Mouse (Mus musculus) retina, embryonic 14.5 days (tissue): ENCODE data around the gene Spdl1.
"Not testable (repeated sequence)": the region's sequence is repeated elsewhere in the genome, so short reads cannot be mapped to it uniquely, and the experiment has no call there.

Experiments
- DNase-seq: peaks from one replicate; pipeline ENCODE4 v3.0.0-alpha.2; 2015; ENCODE audit warnings: low spot score

Gene Spdl1

DNA sequence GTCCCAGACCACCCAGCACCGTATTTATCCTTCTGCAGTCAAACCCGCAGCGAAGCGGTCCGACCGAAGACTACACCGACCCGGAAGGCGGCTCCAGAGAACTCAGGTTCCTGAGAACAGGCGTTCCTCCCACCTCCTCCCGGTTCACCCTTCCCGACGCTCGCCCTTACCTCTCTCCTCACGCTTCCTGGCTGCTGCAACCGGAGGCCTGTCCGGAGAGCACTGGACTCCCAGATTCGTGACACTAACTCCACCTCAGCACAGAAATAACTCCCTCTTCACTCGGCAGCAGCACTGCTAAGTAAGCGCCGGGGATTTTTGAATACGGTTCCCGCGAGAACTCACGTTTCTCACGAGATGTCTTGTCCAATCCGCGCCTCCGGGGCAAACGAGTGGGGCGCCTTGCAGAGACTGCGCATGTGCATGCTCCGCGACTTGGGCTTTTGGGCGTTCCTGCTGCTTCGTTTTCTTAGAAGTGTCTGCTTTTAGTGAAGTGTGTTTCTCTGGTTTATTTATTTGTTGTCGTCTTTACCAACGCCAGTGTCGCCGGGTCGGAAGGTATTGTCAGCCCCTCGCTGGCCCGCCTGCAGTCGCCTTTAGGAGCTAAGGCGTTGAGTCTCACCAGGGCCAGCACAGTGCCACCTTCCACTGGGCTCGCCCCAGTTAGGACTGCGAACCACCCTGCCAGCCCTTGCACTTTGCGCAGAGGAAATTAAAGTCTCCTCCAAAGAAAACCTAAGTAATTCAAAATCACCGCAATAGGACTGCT is at the start of gene Spdl1:
Gene Spdl1, minus strand, starts transcription at position 324 of the 769 bp plus-strand sequence.
- peak; percentile 99 for DNase-seq

DNA sequence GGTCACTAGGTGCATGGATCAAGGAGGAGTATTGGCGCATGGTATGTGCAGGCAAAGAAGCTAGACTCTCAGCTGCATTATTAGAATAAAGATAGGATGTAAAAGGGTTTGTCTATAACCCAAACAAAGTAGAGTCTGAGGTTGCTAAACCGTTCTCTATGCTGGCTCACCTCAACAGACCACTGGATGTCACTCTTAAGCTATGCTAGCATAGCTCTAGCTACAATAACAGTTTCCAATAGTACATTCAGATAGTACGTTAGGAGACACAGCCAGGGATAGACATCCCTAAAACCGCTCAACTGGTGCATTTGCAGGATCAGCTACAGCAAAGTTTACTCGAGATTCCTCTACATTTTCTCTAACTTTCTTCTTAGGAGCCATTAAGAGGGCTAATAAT is 48.1 kb upstream of the Spdl1 start:
- DNase-seq: peak; percentile 48

DNA sequence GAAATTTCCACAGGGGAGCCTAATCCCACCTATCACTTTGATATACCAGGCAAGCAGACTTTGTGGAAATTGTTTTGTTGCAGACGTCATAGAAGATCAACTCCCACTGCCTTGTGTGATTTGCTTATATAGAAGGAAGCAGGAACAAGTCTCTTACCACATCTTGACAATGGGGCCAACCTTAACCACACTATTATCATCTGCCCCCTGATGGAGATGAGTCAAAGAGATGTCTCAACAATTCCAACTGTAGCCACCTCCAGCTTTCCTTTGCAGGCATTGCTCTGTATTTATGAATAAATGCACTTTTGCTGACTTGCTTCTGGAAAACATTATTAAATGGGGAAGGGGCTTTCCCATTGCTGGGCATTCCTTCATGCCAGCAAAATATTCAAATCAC is 46.2 kb upstream of the Spdl1 start:
- no peak for DNase-seq

DNA sequence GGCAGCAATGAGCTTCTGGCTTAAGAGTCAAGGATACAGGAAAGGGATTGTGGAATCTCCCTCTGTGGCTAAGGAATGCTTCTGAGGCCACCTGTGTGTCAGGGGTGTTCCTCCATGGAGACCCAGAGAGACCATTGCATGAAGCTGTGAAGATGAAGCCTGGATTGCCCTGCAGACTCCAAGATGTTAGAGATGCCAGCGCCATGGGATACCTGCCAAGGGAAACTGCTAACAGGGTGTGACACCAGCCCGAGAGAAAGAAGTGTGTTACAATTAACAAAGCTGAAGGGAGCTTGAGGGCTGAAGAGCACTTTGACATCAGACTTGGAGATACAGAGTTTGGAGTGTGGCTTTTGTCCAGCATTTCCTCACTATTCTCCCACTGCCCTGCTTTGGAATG is 40.4 kb upstream of the Spdl1 start:
- no peak for DNase-seq

DNA sequence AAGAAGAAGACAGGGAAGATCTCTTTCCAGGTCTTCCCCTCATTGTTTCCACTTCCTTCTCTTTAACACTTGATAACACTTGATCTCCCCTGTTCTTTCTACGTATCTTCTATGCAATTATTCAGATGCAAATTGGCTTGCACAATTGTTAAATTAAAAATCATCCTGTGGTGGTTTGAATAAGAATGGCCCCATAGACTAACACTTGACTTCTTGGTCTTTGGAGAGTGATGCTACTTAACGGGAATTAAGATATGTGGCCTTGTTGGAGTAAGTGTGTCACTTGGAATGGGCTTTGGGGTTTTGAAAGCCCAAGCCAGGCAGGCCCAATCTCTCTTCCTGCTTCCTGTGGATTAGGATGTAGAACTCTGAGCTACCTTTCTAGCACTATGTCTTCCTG is 39.0 kb upstream of the Spdl1 start:
- no peak for DNase-seq

DNA sequence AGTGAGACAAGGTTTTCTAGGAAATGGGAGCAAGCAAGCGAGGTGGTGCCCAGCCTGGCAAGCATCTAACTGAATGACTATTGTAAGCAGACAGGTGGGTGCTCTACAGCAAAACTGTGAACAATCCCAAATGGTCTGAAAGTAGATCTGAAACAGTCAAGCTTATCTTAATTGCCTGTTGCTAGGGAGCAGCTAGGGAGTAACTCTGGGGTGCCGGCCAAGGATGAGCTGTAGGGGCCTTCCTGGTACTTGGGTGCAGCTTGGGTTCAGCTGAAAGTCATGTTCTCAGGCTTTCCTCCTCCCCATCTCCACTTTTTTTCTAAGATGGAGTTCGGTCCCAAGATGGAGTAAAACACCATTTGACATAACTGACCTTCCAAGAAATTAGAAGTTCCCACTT is 38.5 kb upstream of the Spdl1 start:
- no peak for DNase-seq

DNA sequence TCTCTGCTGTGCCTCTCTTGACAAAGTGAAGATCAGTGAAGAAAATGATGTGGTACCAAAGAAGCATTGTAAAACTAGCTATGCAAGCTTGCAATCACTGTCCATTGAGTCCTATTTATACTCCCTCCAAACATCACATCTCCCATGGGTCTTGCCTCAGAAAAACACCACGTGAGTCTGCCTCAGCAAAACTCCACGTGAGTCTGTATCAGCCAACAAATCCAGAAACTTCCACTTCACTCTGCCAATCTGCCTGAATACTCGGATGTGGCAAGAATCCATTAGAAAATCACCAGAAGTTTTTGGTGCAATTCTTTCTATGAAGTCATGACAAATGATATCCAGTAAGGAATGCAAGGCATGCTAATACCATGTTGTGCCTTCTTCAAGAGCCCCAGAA is 38.0 kb upstream of the Spdl1 start:
- DNase-seq: no peak

DNA sequence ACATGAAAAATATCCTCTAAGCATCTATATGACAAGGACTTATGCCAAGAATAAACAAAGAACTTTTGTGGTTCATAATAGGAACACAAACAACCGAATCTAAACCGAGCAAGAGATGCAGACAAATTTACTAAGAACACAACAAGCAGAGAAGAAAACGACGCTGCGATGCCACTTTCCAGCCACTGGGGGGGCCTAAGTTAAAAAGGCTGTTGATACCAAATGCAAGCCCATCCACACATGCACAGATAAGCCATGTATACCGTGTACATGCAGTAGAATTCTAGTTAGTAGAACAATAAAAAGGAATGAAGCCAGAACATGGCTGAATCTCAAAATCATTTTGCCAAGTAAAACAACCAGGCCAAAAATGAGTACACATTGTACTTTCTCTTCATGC is 35.2 kb upstream of the Spdl1 start:
- peak; percentile 40 for DNase-seq

DNA sequence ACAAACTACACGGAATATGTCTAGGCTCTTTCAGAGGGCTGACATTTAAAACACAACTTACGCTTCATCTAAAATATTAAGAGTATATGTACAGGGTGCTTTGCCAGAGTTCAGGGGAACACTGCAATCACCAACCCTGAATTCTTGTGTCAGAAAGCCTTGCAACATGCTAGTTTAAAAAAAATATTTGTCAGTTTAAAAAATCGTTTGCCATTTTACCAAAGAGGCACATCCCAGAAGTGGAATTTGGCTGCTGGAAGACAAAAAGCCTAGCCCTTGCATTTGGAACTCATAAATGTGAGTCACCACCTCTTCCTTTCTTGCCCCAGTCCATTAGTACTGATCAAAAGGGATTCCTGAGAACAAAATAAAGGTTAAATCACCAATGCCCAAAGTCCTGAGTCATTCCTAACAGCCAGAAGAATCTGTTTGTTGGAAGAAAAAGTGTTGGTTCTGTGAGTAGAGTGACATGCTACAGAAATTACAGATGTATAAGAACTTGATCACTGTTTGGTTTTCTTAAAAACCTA is 32.4 kb upstream of the Spdl1 start:
- no peak for DNase-seq

DNA sequence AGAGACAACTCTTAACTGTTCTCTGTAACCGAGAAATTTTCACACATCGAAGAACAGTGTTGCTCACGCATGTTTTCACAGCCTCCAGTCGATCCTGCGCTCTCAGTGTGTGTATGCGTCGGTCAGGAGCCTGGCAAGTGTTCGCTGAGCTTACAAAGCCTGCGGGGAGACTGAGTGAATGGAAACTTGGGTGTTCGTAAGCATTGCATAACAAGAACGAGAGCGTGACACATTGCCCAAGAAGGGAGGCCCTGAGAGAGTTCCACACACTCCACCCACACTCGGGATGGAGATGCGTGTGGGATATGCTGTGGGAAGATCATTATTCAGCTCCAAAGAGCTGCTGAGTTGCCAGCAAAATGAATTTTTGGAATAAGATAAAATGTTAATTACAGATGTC is 31.7 kb upstream of the Spdl1 start:
- DNase-seq: no peak

DNA sequence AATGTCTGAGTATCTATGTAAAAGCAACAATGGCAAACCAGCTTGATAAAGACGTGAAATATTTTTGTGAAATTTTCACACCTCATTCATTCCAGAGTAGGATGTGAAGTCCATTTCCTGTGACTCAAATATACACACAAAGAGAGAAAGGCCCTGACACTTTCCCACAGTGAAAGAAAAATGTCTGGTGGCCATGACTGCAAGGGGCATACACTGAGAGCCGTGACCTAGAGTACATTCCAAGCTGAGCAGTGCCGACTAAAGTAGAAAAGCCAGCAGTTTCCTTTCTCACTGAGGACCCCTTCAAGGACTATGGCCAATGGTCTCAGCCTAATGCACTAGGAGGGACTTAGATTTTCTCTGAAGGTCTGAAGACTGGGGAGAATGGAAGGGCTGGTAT is 23.2 kb upstream of the Spdl1 start:
- DNase-seq: no peak

DNA sequence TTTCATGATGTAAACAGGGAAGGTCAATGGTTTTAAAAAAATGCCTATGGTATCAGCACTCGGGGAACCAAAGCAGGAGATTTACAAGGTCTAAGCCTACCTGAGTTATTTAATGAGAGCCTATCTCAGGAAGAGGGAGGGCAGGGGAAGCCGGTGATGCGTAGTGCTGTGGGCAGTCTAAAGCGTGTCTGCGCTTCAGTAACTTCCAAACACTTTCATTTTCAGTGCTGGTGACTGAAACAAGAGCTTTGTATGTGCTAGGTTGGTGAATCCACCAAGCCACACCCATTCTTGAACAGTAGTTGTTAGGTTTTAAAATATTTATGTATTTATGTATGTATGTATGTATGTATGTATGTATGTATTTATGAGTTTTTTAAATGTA is 12.8 kb upstream of the Spdl1 start:
- DNase-seq: no peak

DNA sequence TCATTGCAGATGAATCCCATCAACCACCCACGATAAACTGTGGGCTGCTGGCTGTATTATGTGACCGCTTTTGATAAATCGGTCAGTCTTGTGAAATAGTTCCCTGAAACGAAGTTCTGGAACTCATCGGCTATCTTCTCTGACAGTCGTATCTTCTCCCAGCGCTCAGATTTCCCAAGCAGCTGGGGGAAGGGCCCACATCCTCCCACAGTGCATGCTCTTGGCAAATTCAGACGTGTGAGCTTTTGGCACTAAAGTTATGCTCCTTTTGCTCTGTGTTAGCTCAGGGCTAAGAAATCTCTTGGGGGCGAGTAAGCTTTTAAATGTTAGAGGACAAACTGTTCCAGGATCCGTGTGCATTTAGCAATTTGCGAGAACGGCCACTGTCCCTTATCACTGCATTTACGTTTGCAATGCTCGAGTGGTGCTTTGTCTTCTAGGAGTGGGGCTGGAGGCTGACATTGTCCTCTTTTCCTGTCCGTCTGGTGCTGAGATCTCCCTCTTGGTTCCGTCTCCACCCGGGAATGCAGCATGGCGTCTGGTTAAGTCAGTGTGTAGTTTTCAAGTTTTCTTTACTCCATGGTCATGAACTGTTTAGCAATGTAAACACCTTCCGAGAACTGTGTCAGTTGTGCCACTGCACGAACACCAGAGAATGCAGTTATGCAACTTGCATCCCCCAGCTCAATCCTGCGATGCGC is 12.3 kb upstream of the Spdl1 start:
- DNase-seq: no peak

DNA sequence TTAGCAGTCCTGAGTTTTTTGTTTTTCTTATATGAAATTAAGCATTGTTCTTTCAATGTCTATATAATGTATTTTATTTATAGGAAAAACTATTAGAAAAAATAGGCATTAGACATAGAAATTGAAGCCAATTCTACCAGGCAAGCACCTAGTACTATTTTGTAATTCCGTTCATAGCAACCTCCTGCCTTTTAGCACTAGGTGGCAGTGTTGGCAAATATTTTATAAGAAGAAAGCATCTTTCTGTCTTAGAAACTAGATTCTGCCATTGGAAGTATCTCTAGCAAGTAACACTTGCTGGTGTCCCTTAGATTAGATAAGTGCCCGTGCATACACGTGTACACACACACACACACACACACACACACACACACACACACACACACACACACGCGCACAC is 10.1 kb upstream of the Spdl1 start:
- DNase-seq: peak; percentile 76

DNA sequence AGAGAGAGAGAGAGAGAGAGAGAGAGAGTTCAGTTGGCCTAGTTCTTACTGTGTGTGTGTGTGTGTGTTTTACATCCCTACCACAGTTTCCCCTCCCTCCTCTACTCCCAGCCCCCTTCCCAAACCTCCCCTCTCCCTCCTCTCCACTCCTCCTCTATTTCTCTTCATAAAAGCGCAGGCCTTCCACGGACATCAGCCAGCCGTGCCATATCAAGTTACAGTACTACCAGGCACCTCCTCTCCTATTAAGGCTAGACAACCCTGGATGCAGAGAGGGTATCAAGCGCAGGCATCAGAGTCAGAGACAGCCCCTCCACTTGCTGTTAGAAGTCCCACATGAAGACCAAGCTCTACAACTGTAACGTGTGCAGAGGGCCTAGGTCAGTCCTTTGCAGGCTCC is 6.8 kb upstream of the Spdl1 start:
- DNase-seq: no peak

DNA sequence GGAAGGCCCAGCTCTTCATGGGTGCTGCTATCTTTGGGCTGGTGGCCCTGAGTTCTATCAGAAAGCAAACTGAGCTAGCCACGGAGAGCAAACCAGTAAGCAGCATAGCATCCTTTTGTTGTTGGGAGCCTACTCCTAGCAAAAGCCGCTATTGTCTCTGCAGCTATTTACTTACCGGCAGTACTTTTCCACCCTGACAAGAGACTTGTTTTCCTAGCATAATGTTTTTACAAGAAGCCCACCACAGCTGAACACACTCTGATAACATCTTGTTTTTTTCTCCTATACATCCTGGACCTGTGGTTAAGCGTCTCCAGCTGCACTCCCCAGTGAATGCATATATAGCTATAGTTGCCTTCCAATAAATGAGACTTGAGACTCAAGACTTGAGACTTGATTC is 5.6 kb upstream of the Spdl1 start:
- no peak for DNase-seq

DNA sequence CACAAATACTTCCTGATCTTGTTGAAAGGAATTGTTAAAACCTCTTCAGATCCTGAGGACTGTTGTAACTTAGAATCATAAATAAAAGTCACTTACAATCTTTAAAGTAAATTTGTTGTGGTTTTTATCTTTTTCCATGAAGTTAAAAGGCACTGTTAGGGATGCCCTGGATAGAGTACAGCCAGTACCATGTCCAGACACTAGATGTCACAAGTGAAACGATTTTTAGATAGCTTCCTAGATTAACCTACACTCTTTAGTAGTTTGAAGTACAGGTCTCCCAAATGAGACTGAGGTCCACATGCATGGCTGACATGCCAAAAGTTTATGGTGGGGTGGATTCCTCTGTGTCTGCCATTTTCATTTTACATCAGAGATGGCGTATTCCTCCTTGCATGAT is 2.8 kb upstream of the Spdl1 start:
- DNase-seq: peak; percentile 54

DNA sequence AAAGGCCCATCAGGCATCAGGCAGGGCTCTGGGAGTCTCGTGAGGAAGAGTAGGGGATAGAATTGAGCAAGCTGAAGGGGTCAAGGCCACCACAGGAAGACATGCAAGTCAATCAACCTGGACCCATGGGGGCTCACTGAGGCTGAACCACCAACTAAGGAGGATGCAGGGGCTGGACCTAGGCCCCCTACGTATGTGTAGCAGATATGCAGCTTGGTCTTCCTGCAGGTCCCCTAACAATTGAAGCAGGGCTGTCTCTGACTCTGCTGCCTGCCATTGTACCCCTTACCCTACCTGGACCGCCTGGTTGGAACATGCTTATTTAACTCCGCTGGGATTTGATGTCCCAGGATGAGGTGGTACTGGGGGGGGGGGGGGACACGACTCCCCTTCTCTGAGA is 763 bp downstream of the Spdl1 start:
- no peak for DNase-seq

DNA sequence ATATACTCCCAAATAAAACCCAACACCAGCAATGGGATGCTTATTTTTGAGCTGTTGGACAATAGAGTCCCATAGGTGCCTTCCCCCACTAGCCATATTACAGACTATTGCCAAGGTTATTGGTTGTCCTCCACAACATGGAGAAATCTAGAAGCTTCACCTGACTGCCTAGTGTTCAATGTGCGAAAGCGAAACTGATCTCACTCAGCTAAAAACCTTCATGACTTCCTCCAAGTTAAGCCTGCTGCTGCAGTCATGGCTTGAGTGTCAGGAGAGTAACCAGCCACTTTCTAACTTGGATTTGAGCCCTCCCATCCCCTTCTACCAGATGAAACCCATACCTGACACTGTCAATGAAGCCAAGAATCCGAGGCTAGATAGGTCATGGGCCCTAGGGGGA is 5.6 kb downstream of the Spdl1 start:
- DNase-seq: no peak

DNA sequence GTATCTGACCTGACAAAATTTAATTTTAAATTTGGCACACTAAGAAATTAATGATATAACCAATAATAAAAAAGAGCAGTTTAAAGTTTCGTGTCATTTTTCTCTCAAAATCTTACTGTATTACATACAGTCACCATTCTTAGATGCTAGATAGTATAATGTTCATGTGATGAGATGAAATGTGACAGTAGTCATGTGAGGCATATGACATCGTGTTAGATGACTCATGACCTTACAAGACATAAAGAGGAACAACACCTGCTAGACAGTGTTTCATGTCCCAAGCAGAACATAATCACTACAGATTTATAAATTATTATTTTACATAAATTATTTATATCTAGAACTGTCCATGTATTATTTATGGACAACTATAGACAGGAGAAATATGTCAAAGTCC is 6.5 kb downstream of the Spdl1 start:
- DNase-seq: no peak

DNA sequence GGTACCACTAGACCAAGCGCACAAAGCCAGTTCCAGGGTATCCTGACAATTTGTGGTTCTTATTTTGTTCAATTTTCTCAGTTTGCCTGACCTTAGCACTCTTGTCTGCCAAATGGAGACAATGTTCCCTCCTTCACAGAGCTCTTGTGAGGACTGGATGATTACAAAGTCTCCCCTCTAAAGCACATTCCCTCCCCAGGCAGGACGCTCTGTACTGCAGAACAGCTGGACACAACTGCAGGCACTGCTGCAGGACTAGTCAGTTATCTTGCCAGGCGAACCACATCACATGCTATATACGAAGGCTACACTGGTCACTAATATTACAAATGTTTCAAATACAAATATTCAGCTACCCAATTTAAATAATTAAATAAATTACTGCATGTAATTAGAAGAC is 8.7 kb downstream of the Spdl1 start:
- no peak for DNase-seq

DNA sequence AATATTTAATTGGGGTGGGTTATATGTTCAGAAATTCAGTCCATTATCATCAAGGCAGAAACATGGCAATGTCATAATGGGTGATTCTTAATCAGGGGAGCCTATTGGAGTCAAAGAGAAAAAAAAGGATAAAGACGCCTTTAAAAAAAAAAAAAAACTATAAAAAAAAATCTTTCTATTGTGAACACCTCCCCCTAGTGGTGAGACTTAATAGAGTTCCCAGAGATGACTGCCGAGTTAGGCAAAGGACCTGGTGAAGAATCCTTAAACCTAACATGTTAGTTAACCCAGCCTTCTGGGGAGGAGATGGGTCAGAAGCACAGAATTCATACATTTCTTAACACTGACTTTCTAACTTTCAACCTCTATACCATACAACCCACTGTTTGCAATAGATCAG is 18.7 kb downstream of the Spdl1 start:
- peak; percentile 82 for DNase-seq

DNA sequence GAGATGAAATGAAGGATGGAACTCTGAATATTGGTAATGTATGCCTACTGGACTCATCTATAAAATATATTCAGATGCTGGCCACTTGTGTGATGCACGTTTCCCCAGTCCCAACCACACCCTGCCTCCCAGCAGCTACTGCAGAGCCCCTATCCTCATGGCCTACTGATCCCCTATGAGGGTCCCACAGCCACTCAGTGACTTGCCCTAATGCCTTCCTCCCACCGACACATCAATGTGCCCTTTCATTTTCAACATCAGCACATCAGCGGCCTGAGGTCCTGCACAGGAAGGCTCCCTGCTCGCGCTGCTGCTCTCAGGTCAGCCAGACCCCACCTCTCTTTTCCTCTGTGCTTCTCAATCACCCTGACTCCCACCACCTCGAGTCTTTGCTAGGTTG is 19.1 kb downstream of the Spdl1 start:
- DNase-seq: no peak

DNA sequence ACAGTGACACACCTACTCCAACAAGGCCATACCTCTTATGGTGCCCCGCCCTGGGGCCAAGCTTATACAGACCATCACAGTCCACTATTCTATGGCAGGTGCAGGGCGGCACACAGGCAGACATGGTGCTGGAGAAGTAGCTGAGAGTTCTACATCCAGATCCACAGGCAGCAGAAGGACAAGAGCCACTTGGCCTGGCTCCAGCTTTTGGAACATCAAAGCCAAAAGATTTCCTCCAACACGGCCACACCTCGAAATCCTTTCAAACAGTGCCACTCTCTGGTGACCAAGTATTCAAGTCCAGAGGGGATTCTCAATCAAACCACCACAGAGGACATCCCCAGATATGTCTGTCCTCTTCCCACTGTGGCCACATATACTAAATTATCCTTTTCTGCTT is 28.4 kb downstream of the Spdl1 start:
- not testable (repeated sequence) for DNase-seq
